Mouse (Mus musculus) myocyte (in vitro differentiated cells): ENCODE data around the gene Syt7.

Experiments
- CEBPB ChIP-seq: IDR thresholded peaks from 2 replicates; pipeline ENCODE4 v1.6.1; 2011; ENCODE audit warnings: mild to moderate bottlenecking, moderate library complexity; ENCODE audit not compliant: poor library complexity, insufficient read depth, severe bottlenecking
- E2F4 ChIP-seq: IDR thresholded peaks from one replicate; pipeline ENCODE4 v1.6.1; 2011; ENCODE audit warnings: mild to moderate bottlenecking, control low read depth, moderate library complexity; ENCODE audit not compliant: insufficient read depth
- MAX ChIP-seq: IDR thresholded peaks from one replicate; pipeline ENCODE4 v1.6.1; 2011; ENCODE audit warnings: low read depth, mild to moderate bottlenecking, control low read depth
- MYOD1 ChIP-seq, 3 experiments: IDR thresholded peaks; one replicate each; pipeline ENCODE4 v1.6.1; 2011; ENCODE audit warnings: control low read depth in 2 of 3, low read depth in 2 of 3, mild to moderate bottlenecking in 2 of 3, moderate library complexity in 1 of 3; ENCODE audit not compliant: insufficient read length in 2 of 3, control insufficient read depth in 1 of 3
- MYOG ChIP-seq, 3 experiments: IDR thresholded peaks; one replicate each; pipeline ENCODE4 v1.6.1; 2011; ENCODE audit warnings: control low read depth in 2 of 3, low read depth in 2 of 3, mild to moderate bottlenecking in 2 of 3; ENCODE audit not compliant: insufficient read length in 2 of 3, control insufficient read depth in 1 of 3, insufficient read depth in 1 of 3
- POLR2A ChIP-seq: IDR thresholded peaks from one replicate; pipeline ENCODE4 v1.6.1; 2011; ENCODE audit warnings: low read depth, mild to moderate bottlenecking, control low read depth, moderate library complexity; ENCODE audit not compliant: insufficient read length
- POLR2AphosphoS2 ChIP-seq: IDR thresholded peaks from one replicate; pipeline ENCODE4 v1.6.1; 2011; ENCODE audit warnings: low read depth, control low read depth; ENCODE audit not compliant: insufficient read length
- USF1 ChIP-seq: IDR thresholded peaks from one replicate; pipeline ENCODE4 v1.6.1; 2011; ENCODE audit warnings: low read depth, mild to moderate bottlenecking, control low read depth, moderate library complexity

DNA sequence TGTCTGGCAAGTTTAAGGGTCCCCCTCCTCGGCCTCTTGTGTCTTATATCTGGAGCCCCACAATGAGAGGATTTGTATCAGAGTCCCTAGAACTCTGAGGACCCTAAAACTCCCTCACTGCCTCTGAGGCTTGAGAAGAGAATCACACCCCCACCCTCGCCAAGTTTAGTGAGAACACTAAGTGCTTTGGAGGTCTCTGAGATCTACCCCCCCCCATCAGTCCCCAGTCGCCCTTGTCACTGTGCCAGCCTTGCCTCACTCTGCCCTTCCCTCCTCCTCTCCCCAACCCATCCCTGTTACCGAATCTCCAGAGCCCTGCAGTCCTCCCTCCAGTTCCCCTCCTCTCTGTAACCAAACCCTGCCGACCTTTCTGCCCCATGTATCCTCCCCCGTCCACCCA, 37.9 kb downstream of the Syt7 start:
- TF ChIP-seq POLR2A: no peak
- TF ChIP-seq CEBPB: no peak
- TF ChIP-seq USF1: no peak
- no peak for TF ChIP-seq E2F4
- TF ChIP-seq POLR2AphosphoS2: no peak
- TF ChIP-seq MYOD1 (IDR thresholded peaks at IDR 0.05; ENCODE audit: control insufficient read depth in 1 of 3, insufficient read length in 2 of 3, low read depth in 2 of 3): no peak
- no peak for TF ChIP-seq MAX
- TF ChIP-seq MYOG (IDR thresholded peaks at IDR 0.05; ENCODE audit: control insufficient read depth in 1 of 3, insufficient read depth in 1 of 3, insufficient read length in 2 of 3, low read depth in 2 of 3): no peak
